Mouse (Mus musculus) splenic B cell, adult 2 months (primary cell): Measurements from ENCODE around the gene Arhgap30.

Experiments used
- DNase-seq: peaks from one replicate; pipeline ENCODE4 v3.0.0-alpha.2; 2011; ENCODE audit warnings: low read depth, low spot score
- H3K27me3 ChIP-seq: 2 replicates; pipeline ENCODE4 v1.6.1; 2012; ENCODE audit warnings: mild to moderate bottlenecking, low read length, moderate library complexity, mixed read lengths; ENCODE audit not compliant: control insufficient read depth, poor library complexity, insufficient read depth, severe bottlenecking
- H3K36me3 ChIP-seq: 2 replicates; pipeline ENCODE4 v1.6.1; 2012; ENCODE audit warnings: mild to moderate bottlenecking, low read length, moderate library complexity, mixed read lengths; ENCODE audit not compliant: control insufficient read depth, poor library complexity, insufficient read depth, severe bottlenecking

Gene Arhgap30

GRCm38 (mm10) chr1:171402991-171403390, 14.2 kb downstream of the Arhgap30 start:
- H3K36me3 ChIP-seq, result peaks cover 35% of the 10 kb centered on the region
- no peaks in the 10 kb centered on the region for H3K27me3 ChIP-seq
- no peak for DNase-seq

DNA sequence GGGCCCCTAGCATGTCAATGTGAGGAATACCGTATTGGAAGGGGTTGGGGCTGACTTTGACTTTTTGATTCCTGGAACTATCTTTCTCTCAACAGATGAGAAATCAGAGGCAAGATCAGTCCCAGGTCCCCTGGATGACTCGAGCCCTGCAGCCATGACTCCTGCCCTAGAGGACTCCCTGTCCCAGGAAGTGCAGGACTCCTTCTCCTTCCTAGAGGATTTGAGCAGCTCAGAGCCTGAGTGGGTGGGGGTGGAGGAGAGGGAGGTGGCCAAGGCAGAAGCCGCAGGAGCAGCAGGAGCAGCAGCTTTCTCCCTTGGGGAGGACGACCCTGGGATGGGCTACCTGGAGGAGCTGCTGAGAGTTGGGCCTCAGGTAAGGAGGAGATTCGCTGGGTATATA, 18.5 kb downstream of the Arhgap30 start:
- Histone ChIP-seq H3K27me3 (no peaks in the 10 kb centered on the region), H3K36me3 (peaks cover 23% of the 10 kb centered on the region)
- no peak for DNase-seq

GRCm38 (mm10) chr1:171410231-171410630, 21.5 kb downstream of the Arhgap30 start:
- peak; percentile 82 for DNase-seq
- peaks cover 12% of the 10 kb centered on the region for H3K36me3 ChIP-seq
- H3K27me3 ChIP-seq, result no peaks in the 10 kb centered on the region

DNA sequence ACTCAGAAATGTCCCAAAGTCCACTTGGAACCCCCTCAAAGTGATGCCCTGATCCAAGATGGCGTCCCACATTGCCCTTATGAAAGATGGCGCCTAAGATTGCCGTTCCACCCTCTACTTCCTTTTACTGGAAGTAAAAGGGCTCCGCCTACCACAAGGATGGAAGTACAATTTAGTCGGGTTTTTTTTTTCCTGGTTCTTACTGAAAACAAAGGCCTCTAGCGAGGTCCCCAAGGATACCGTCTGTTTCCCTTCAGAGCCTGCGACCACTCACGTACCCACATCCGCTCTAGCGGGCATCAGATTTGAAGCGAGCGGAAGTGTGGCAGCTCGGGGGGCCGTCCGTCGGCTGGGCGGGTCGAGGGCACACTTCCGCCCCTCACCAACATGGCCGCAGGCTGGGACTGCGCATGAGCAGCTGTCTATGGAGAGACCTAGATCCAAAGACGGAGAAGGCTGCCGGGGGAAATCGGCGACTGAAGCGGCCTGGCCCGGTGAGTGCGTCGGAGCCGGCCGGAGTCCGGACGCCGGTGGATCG, 22.3 kb downstream of the Arhgap30 start, which contains the start of gene Usf1:
Usf1 (plus strand) TSS at position 367 of the 538 bp plus-strand sequence.
- no peaks in the 10 kb centered on the region for H3K27me3 ChIP-seq
- DNase-seq, result peak; percentile 97

GRCm38 (mm10) chr1:171411492-171411941, 22.8 kb downstream of the Arhgap30 start:
- DNase-seq, result no peak

More for the DNA sequence above, 22.3 kb downstream of the Arhgap30 start, which contains the start of gene Usf1:
- peaks cover 18% of the 10 kb centered on the region for H3K36me3 ChIP-seq

GRCm38 (mm10) chr1:171412001-171412441, 23.3 kb downstream of the Arhgap30 start:
- H3K27me3 ChIP-seq, result no peaks in the 10 kb centered on the region
- H3K36me3 ChIP-seq, result peaks cover 23% of the 10 kb centered on the region
- DNase-seq, result peak; percentile 76

More at GRCm38 (mm10) chr1:171411492-171411941, 22.8 kb downstream of the Arhgap30 start:
- Histone ChIP-seq H3K36me3 (peaks cover 20% of the 10 kb centered on the region), H3K27me3 (no peaks in the 10 kb centered on the region)

DNA sequence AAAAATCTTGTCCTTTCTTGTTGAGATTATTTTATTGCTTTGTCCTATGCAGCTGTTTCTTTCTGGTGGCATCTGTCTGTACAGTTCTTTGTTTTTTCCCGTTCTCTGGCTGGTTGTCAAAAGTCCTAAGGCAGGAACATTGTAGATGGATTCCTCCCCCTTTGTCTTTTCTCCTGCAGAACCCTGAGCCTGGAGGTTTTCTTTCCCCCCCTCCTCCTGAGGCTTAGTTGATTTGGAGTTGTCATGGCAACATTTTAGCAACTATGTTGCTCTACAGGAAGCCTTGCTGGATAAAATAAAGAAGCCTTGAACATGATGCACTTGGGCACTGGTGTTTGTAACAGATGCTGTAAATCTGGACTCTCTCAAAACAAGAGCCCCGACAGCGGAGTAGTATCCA, 23.7 kb downstream of the Arhgap30 start:
- peak; percentile 28 for DNase-seq

GRCm38 (mm10) chr1:171413608-171414007, 24.9 kb downstream of the Arhgap30 start:
- peaks cover 28% of the 10 kb centered on the region for H3K36me3 ChIP-seq
- H3K27me3 ChIP-seq, result no peaks in the 10 kb centered on the region
- no peak for DNase-seq

More for the DNA sequence above, 23.7 kb downstream of the Arhgap30 start:
- no peaks in the 10 kb centered on the region for H3K27me3 ChIP-seq
- peaks cover 26% of the 10 kb centered on the region for H3K36me3 ChIP-seq

DNA sequence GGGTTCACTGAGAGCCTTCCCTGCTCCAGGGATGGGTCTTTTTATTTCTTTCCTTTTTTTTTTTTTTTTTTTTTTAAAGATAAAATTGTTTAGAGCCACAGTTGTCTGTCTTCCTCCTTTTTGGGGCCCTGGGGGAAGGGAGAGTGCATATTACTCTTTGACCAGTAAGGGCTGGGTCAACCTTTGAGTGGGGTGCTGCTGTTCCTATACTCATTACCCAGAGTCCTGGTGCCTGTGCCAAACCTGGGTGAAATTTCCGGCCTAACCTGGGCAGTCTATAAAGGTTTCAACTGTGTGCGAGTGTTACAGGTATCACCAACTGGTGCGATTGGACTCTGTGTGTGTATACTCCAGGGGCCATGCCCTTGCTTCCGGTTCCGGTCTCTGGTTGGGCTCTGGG, 29.9 kb downstream of the Arhgap30 start, which contains the start of gene Tstd1:
Tstd1 (plus strand) TSS at position 213 of the 400 bp plus-strand sequence.
- H3K27me3 ChIP-seq, result no peaks in the 10 kb centered on the region
- peaks cover 41% of the 10 kb centered on the region for H3K36me3 ChIP-seq
- DNase-seq, result no peak

DNA sequence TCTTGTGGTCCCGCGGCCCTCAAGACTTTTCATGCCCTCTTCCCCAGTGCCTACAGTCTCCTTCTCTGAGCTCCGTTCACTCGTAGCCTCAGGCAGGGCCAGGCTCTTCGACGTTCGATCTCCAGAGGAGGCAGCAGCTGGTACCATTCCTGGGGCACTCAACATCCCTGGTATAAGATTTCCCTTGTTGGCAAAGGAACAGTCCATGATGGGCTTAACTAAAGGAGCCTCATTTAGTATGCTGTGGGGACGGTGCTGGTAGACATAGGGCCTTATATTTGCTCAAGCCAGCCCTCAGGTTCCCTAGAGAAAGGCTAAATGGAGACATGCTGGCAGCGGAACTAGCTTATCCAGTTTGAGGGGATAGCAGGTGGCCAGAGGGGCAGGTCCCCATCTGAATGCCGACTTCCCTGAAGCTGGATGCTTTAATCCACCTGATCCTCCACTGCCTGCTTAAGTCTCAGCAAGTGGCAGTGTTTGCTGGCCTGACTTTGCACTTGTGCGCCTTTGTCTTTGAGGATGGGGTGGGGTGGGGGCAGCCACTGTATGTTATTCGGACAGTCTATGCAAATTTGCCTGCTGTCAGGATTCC, 30.6 kb downstream of the Arhgap30 start:
- Histone ChIP-seq H3K27me3 (no peaks in the 10 kb centered on the region), H3K36me3 (peaks cover 39% of the 10 kb centered on the region)
- DNase-seq, result no peak

GRCm38 (mm10) chr1:171419905-171420304, 31.2 kb downstream of the Arhgap30 start:
- no peak for DNase-seq
- peaks cover 39% of the 10 kb centered on the region for H3K36me3 ChIP-seq
- no peaks in the 10 kb centered on the region for H3K27me3 ChIP-seq

GRCm38 (mm10) chr1:171422504-171423095, 33.8 kb downstream of the Arhgap30 start:
- H3K36me3 ChIP-seq, result peaks cover 20% of the 10 kb centered on the region; the same call in 1 of the 2 replicates
- no peak for DNase-seq
- no peaks in the 10 kb centered on the region for H3K27me3 ChIP-seq

GRCm38 (mm10) chr1:171424638-171425037, 35.9 kb downstream of the Arhgap30 start:
- DNase-seq, result no peak
- Histone ChIP-seq H3K27me3 (no peaks in the 10 kb centered on the region), H3K36me3 (peaks cover 4% of the 10 kb centered on the region; the same call in 1 of the 2 replicates)

GRCm38 (mm10) chr1:171425126-171425525, 36.4 kb downstream of the Arhgap30 start:
- Histone ChIP-seq H3K27me3 (no peaks in the 10 kb centered on the region), H3K36me3 (no peaks in the 10 kb centered on the region)
- DNase-seq, result no peak

- H3K27me3 ChIP-seq, result no peaks in the 10 kb centered on the region
- DNase-seq, result no peak
- H3K36me3 ChIP-seq, result no peaks in the 10 kb centered on the region
These were observed 43.4 kb downstream of the Arhgap30 start for GRCm38 (mm10) chr1:171432158-171432557.
